Mouse (Mus musculus) heart, postnatal 25 days (tissue): ENCODE data around the gene Cacna1c. TPM values are rescaled to one million over a fixed set of nuclear protein-coding genes. Genes with fewer than 3 reads are reported as not detected.

Experiments used
- DNase-seq: peaks from one replicate; pipeline ENCODE4 v3.0.0; 2022; ENCODE audit warnings: low spot score
- intact Hi-C: fragments of 180-260 bp; cut with DNase I; formaldehyde crosslinking; loops from one replicate; pipeline ENCODE4 v1.15.1; 2025
- total RNA-seq, 2 experiments: library from RNA; stranded (reverse); gene quantifications; 2 replicates each; pipeline ENCODE4 v1.2.3; 2021

The Cacna1c gene
- total RNA-seq, 2 experiments from 2014 or later: 182 to 191 TPM

GRCm38 (mm10) chr6:118852131-118852530 lies 344.1 kb downstream of the Cacna1c start:
- no peak for DNase-seq
- intact Hi-C loops: no loop called here

DNA sequence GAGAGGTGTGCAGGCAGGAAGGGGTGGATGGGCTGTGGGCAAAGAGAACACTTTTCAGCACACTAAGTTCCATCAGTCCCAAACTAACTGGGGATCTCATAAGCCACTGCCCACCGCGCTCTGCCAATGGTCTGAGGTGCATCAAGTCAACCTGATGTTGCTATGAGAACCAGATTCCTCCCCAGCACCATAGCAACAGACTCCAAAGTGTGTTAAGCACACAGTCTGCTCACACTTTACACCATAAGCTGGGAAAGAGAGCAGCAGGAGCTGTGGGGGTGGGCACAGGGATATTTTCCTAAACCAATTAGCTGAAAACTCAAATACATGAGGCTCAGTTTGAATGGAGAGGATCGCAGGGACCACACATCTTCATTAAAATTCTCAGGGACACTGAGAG lies 345.1 kb downstream of the Cacna1c start:
- DNase-seq: no peak
- intact Hi-C loops: no loop called here

- DNase-seq: no peak
- intact Hi-C loops: no loop called here
These were observed 347.6 kb downstream of the Cacna1c start for GRCm38 (mm10) chr6:118848640-118849039.

GRCm38 (mm10) chr6:118847751-118848150 lies 348.5 kb downstream of the Cacna1c start:
- intact Hi-C loops: no loop called here
- DNase-seq: no peak

- no peak for DNase-seq
- intact Hi-C loops: no loop called here
These were observed 350.4 kb downstream of the Cacna1c start for GRCm38 (mm10) chr6:118845829-118846228.

DNA sequence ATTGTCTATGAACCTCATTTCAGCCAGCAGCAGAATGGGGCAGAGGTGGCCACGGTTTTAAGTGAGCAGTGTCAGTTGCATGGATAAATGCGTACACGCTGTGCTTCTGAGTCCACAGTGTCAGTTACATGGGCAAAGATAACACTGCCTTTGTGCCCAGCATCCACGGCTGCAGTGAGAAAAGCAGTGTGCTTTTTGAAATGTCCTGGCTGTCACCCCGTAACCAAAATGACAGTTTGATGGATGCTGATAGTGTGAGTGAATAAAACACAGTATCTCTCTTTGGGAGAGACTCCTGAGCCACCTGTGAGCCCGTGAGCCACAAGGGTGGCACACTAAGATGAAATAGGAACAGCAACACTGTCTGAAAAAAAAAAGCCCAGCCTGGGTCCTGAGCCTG lies 351.0 kb downstream of the Cacna1c start:
- DNase-seq: no peak
- intact Hi-C loops: no loop called here

DNA sequence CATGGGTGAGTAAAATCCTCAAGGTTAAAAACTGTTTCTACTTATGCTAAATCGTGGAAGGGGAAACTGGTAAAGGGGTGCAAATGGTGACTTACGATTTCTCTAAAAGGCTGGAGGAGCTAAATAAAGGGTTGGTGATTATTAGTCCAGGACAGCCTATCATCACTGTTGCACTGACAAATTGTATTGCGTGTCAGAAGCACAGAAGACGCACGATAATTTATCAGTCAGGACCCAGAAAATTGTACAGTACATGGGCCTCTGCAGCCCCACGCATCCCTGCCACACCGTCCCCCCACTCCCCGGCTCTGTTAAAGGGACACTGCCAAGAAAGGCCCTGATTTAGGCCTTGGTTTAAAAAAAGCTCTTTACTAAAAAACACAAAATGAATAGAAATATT lies 352.7 kb downstream of the Cacna1c start:
- intact Hi-C loops: no loop called here
- DNase-seq: no peak

- DNase-seq: no peak
- intact Hi-C loops: no loop called here
These were observed 354.3 kb downstream of the Cacna1c start for GRCm38 (mm10) chr6:118841892-118842291.

DNA sequence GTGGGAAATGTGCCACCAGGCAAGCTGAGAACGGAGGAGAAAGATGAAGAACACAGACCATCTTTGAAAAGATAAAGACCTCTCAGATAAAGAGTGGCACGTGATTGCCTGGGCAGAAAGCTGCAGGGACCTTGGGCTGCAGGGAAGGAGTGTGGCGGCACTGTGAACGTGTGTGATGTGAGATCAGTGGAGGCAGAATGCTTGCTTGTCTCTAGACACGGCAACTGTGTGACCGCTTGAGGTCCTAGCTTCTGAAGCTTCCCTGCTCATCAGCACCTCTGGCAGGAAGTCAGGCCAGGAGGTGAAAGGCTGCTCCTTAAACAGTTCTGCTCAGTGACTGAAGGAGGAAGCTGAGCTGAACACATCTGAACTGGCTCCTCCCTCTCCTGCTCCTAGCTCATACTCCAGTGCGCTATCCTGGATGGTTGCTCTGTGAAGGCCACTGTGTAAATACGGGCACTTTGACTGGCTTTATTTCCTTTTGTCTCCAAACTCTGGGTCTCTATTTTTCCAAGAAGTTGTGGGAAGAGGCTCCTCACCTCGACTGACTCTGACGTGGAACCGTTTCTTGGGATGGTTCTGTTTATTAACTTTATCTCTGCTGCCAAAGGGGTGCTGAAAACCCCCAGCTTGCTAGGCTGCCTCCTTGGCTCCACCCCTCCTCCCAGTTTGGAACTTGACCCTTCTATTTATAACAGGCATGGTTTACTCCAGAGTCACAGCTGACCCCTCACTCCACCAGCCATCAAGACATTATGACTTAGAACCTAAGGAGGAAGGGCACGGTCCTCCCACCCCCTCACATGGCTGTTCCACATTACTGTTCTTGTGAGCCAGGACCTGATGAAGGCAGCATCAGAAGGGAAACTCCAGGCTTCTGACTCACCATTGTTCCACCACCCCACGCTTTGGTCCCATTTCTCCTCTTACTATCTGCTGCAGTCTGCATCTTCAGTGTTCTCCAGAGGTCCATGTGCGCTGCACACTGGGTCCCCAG lies 357.0 kb downstream of the Cacna1c start:
- DNase-seq: no peak
- intact Hi-C loops: no loop called here

- intact Hi-C loops: no loop called here
- no peak for DNase-seq
These were observed 359.5 kb downstream of the Cacna1c start for GRCm38 (mm10) chr6:118836693-118837092.

DNA sequence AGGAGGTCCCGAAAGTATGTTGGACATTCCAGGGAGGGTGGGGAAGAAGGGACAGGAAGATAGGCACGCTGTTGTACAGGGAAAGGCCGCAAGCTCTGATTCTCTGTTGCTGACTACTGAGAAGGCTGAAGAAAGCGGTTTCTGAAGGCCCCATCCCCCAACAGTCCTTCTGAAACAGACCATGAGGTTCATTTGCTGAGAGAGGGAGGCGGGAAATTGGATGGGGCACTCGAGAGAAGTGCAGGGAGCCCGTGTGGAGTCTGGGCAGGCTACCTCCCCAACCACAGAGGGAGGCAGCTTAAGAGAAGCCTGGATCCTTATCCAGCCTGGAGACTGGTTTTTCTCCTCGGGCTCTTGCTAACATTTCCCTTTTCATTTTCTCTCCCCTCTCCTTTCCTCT lies 362.2 kb downstream of the Cacna1c start:
- no peak for DNase-seq
- intact Hi-C loops: no loop called here

DNA sequence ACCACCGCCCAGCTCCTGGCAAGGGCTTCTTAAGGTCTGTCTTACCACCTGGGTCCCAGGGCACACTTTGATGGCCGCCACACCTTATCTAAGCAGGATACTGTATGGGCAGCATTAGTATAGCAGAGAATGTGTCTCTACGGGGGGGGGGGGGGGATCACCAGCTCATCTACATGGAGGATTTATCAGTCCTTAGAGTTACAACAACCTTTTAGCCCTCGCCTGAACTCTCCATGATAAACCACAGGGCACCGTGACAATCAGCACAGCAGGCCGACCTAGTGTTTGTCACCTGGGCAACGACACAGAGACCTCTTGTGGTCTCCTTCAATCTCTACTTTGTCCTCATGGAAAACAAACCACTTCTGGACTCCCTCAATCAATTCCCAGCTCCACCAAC lies 363.2 kb downstream of the Cacna1c start:
- no peak for DNase-seq
- intact Hi-C loops: no loop called here

- intact Hi-C loops: no loop called here
- DNase-seq: no peak
These were observed 363.6 kb downstream of the Cacna1c start for GRCm38 (mm10) chr6:118832616-118833015.

- intact Hi-C loops: no loop called here
- DNase-seq: no peak
These were observed 365.4 kb downstream of the Cacna1c start for GRCm38 (mm10) chr6:118830851-118831250.

- DNase-seq: no peak
- intact Hi-C loops: no loop called here
These were observed 368.0 kb downstream of the Cacna1c start for GRCm38 (mm10) chr6:118828187-118828586.

- DNase-seq: no peak
- intact Hi-C loops: no loop called here
These were observed 368.7 kb downstream of the Cacna1c start for GRCm38 (mm10) chr6:118827560-118827959.

- intact Hi-C loops: no loop called here
- no peak for DNase-seq
These were observed 370.8 kb downstream of the Cacna1c start for GRCm38 (mm10) chr6:118825400-118825871.

DNA sequence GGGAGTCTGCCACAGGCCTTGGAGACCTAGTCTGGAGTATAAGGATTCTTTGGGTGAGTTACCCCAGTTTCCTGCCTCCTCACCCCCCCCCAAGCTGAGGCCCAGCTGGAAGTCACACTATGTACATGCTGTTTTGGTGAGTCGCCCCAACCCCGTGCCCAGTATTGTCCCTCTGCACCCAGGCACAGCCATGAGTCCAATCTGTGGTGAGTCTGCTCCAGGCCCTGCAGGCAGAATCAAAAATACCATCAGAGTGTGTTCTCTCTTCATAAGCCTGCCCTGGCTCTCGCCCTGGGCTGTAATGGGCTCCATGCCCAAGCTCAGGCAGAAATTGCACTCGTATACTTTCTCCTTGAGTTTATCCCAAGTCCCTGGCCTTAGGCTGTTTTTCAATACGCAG lies 374.7 kb downstream of the Cacna1c start:
- DNase-seq: no peak
- intact Hi-C loops: no loop called here

- no peak for DNase-seq
- intact Hi-C loops: no loop called here
These were observed 376.6 kb downstream of the Cacna1c start for GRCm38 (mm10) chr6:118819657-118820056.

DNA sequence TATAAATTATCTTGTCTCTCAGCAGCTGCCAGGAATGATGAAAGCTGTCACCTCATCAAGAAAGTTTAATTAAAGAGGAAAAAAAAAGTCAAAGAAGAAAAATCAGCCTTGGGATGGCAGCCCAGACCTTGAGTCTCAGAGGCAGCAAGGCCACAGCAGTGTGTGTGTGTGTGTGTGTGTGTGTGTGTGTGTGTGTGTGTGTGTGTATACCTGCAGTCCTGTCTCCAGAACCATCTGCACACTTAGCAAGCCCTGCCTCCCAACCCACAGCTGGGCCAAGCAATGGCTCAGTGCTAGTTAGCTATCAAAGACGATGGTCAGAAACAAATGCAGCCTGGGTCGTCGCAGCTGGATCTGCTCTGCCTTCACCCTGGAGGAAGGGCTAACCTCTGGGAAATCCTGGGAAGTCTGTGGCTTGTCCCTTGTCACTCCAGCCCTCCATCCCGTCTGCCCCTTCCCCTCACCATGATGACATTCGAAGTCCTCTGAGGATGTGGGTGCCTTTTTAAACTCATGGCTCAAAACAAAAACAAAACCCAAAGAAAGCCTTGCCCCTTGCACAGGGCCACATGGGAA lies 378.2 kb downstream of the Cacna1c start:
- DNase-seq: no peak
- intact Hi-C loops: no loop called here

DNA sequence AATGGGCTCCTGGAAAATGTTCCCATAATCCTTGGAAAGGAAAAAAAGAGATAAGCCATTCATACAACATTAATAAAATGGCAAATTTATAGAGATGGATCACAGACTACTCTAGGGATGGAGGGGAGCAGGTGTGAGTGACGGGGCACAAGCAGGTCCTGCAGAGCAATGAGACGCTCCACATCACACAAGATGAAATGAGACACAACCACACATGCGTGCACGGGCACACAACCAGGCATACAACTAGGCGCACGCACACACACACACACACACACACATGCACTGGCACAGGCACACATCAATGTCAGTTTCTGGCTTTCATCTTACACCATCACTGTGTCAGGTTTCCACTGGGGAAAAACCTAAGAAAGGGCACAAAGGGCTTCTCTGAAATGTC lies 380.0 kb downstream of the Cacna1c start:
- no peak for DNase-seq
- intact Hi-C loops: no loop called here
